Mouse (Mus musculus): ENCODE data around the gene Pitpnm1.
"Not testable (repeated sequence)": the region's sequence is repeated elsewhere in the genome, so short reads cannot be mapped to it uniquely, and the experiment has no call there.

The Pitpnm1 gene
- long read RNA-seq, experiment 1, full-length matches to known transcripts, result 5 of 11 reads
- long read RNA-seq, experiment 1, partial matches to known transcripts, result 3 of 11 reads
- long read RNA-seq, experiment 1, other reads (novel, unspliced or antisense), result 3 of 11 reads
- long read RNA-seq, experiment 2, full-length matches to known transcripts, result 5 of 13 reads
- long read RNA-seq, experiment 2, partial matches to known transcripts, result 8 of 13 reads
- long read RNA-seq, experiment 2, other reads (novel, unspliced or antisense), result 0 of 13 reads

DNA sequence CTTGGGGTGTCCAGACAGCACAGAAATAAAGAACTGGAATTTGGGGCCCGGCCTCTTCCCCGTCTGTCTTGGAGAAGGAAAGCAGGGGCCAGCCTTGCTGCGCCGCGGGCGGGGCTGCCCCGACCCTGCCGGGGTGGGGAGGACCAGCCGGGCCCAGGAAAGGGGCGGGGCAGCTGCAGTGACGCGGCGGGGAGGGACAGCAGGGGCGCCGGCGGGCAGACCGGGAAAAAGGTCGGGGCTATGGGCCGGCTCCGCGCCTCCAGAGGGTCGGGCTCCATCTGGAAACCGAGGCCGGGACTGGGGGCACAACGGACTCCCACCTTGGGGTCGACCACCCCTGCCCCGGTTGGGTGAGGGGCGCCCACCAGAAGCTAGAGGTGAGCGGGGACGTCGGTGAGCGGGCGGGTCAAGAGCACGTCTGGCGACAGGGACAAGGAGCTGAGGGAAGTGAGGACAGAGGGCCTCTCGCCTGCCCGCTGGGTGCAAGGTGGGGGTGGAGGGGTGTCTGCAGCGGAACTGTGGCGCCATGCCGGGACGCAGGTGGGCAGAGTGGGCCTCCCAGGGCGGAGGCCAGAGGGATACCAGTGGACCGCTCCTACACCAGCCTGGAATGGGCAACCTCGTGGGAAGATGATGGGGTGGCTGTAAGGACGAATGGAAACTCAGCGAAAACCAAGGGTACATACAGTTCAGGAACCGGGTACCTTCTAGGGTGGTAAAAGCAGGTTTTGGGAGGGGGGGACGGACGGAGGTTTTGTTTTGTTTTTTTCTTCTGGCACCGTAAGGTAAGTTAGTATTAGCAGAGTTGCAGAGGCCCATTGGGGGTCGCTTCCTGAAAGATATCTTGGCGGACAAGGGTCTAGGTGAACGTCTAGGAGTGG lies at the start of gene Pitpnm1:
Gene Pitpnm1 (plus strand): TSS at position 162 of the 881 bp plus-strand sequence.
- intact Hi-C loops (cut with DNase I), result loop anchor here (2.0 to 5.0 kb wide), 3 partner anchors 32 to 105 kb away; partner anchors contain the start of gene Cabp4

DNA sequence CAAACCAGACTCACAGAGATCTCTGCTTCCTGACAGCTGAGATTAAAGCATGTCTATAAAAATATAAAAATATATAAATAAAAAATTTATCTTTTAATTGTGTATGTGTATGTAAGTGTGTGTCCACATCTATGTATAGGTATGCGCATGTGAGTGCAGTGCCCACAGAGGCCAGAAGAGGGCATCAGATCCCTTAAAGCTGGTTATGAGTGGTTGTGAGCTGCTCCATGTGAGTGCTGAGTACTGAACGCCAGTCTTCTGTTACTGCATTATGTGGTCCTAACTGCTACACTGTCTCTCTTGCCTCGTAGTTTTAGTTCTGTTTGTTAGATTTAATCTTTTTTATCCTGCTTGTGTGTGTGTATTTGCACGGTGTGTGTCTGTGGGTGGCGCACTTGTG lies 48.8 kb upstream of the Pitpnm1 start:
- intact Hi-C loops (cut with DNase I), result loop anchor here (5.0 kb wide), 1 partner anchor 36 kb away; no protein-coding TSS in a partner anchor

DNA sequence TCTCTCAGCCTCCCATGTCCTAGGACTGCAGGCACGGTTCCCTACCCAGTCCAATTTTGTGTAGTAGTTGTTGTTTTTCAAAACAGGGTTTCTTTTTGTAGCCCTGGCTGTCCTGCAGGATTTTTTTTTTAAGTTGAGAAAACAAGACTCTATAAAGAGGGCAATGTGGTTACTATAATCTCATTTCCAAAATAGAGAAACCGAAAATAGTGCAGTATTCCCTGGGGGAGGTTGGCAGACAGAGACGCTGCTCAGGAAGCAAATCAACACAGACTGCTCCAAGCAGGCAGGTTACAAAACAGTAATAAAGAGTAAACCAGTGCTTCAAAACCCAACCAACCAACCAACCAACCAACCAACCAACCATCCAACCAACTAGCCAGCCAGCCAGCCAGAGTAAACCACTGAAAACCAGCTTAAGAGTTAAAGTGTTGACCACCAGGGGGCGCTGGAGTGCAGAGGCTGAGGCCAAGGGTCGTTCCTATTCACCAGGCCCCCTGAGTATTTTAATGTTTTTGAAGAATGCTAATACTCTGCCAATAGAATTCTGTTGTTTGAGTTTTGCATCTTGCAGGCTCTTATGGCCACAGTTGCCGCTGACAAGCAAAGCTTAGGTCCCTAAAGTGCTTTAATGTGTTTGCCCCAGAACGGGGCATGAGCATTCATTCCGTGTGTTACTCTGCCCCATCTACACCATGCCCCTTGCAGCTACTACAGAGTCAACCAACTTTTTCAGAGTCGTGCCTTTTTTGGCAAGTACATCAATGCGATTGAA lies 47.9 kb upstream of the Pitpnm1 start:
- intact Hi-C loops (cut with DNase I), result loop anchor here (5.0 kb wide), 1 partner anchor 35 kb away; no protein-coding TSS in a partner anchor

DNA sequence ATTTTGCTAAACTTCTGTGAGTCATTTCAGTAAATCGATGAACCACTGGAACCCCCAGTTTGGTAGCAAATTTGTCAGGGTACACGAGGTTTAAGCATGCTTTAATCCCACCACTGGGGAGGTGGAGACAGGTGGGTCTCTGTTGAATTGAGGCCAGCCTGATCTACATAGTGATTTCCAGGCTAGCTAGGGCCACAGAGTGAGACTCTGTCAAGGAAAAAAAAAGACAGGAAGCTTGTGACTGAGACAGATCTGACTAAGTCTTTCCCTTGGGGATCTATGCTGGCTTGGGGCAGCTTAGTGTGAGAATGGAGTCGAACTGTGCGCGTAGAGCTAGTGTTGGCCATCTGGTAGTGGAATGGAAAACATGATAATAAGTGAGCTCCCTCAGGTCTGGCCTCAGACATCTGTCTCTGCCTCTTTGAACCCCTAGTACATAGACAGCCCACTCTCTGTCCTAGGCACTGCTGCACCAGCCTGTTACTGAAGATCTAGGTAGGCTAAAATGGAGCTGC lies 47.2 kb upstream of the Pitpnm1 start:
- intact Hi-C loops (cut with DNase I), result loop anchor here (5.0 kb wide), 1 partner anchor 35 kb away; no protein-coding TSS in a partner anchor

DNA sequence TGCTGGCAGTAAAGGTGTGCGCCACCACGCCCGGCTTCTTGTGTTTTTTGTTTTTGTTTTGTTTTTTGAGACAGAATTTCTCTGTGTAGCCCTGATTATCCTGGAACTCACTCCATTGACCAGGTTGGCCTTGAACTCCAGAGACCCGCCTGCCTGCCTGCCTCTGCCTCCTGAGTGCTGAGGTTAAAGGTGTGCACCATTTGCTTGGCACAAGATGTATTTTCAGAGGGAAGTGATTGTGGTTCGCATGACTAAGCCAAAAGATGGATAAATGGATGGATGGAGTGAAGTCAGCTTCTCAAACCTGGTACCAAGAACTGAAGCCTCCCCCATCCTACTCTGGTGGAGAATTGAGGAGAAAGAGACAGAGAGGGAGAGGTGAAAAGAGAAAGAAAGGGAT lies 45.2 kb upstream of the Pitpnm1 start:
- intact Hi-C loops (cut with DNase I), result loop anchor here (5.0 kb wide), 1 partner anchor 33 kb away; no protein-coding TSS in a partner anchor

DNA sequence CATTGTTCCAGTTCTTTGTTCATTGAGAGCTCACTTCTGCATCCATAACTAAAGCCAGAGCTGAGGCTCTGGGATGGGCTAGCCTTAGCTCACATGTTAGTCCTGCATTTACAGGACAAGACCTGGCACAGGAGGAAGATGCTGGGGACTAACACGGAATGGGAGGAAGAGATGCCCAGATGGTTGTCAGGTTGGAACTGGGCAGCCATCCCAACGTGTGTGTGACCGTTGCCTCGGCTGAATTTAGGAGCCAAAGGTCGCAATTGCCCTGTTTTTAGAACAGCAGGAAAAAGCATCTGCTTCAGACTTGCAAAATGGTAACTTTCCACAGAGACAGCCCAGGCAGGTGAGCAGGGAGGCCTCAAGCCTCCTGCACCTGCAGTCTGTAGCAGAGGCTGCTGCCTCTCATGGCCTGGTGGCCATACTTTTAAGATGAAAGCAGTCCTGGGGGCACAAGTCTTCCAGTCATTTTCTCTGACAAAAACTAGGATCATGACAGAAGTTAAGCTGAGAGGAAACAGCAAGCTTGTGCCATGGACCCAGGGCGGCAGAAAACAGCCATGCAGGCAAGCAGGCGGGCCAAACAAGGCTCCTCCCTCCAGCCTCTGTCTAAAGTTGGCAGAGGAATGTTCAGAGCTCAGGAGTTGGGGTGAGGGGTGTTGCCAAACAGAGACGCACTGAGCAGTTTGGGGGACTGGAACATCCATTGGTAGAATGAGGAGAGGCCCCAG lies 44.4 kb upstream of the Pitpnm1 start:
- intact Hi-C loops (cut with DNase I), result no loop called here

DNA sequence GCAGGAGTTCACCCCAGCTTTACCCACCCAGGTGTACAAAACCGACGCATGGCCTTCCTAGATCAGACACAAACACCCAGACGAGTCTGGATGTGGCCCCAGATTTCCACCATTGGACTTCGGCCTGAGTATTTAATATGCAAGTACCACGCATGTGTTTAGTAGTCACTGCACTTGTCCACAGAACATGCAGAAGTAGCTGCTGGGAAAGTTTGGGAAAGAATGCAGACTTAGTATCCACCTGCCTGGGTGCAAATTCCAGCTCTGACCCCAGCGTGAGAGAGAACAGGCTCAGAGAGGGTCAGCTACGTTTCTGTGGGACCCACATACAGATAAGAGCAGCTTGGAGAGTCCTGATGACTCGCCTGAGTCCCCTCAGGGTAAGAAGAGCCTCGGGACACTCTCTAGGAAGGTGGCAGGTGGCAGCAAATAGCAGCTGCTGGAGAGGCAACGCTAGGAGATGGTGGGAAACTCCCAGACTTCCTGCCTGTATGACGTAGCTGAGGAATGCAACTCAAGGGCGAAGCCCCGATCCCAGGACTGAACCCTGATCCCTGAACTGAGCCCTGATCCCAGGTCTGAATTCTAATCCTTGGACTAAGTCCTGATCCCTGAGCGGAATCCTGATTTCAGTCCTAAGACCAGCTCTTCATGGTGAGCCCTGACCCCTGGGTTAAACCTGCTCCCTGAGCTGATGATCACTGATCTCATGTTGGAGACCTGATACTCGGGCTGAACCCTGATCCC lies 43.7 kb upstream of the Pitpnm1 start:
- intact Hi-C loops (cut with DNase I), result no loop called here

DNA sequence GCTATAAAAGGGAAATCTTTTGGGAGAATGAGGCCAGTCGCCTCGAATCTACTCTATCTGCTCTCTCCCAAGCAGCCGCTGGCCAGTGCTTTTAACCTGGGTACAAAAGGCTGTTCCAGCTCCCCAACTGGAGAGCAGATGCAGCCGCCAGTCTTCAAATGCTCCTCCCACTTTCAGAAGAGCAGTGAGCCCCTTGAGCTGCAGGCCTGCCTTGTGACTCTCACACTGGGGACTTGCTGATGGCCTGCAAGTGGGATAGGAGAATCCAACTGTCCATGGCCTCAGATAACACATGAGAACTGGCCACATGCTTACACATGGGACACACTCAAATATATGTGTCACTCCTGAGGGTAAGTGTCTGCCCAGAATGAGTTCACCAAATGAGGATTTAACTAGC lies 43.1 kb upstream of the Pitpnm1 start:
- intact Hi-C loops (cut with DNase I), result no loop called here

DNA sequence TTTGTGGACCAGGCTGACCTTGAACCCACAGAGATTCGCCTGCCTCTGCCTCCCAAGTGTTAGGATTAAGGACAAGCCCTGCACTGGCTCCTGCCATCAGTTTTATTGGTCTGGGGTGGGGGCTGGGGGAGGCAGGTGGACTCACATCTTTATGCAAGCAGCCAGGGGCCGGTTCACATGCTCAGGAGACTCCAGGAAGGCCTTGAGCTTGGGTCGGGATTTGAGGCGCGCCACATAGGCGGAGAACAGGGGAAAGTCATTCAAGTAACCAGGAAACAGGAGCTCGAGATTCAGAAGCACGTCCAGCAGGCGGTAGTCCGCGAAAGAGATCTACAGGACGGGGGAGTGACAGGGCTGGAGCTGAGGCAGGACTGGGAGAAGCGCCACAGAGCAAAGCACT lies 42.4 kb upstream of the Pitpnm1 start:
- intact Hi-C loops (cut with DNase I), result no loop called here

DNA sequence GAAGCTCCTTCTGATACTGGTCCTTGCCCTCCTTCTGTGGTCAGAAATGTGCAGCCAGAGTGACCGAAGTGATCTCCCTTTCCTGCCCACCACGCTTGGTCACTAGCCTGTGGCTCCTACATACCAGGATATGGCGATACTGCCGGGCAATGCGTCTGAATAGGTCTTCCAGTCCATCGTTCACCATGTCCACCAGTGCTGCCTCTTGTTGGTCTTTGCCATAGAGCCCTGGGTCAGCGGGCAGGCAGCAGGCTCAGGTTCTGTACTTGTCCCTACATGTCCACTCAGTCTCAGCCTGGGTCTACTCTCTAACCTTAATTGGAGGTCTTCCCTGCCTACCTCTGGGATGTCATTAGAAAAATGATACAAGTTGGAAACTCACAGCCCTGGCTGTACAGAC lies 41.8 kb upstream of the Pitpnm1 start:
- intact Hi-C loops (cut with DNase I), result no loop called here

DNA sequence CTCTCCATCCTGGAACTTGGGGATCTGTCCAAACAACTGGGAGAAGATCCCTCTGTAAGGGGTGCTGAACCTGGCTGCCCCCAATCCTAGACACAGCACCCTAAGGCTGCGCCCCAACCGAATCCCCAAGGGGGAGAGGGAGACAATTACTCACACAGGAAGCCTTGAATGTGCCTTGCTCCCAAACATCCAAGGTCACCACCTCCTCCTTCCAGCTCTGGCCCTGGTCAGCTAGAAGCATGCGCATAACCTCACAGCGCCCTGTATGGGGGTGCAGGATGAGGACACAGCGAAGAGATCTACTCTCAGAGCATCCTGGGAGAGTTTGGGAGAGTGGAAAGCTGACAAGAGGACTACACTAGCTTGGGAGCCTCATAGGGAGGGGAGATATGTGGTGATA lies 41.2 kb upstream of the Pitpnm1 start:
- intact Hi-C loops (cut with DNase I), result no loop called here

DNA sequence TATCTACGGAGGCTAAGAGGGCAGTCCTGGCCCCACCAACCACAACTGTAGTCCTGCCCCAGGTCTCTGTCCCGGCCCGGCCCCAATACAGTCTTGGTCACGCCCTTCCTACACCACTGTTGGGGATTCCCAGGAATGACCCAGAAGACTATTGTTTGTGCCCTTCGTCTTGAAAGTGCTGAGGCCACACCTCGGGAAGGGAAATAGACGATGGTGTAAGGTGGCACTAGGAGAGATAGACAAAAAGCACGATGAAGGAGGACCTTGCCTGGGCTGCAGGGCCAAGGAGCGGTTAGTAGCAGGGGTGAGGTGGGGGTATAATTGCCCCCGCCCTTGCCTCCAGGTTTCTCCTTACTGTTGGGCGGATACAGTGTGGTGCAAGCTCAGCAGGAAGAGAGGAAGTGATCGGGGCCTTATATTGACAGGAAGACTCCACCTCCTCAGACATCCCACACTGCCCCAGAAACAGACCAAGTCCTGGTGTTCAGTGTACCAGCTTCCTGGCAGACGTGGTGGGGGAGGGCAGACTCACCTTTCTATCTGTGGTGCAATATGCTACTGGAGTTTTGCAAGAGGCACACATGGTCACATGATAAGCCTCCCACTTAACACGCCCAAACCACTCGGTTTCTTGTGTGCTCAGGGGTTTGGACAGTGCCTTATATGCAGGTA lies 40.6 kb upstream of the Pitpnm1 start, which contains the start of gene Gstp3:
Gene Gstp3 (minus strand): TSS at position 501 of the 672 bp plus-strand sequence.
- intact Hi-C loops (cut with DNase I), result no loop called here

DNA sequence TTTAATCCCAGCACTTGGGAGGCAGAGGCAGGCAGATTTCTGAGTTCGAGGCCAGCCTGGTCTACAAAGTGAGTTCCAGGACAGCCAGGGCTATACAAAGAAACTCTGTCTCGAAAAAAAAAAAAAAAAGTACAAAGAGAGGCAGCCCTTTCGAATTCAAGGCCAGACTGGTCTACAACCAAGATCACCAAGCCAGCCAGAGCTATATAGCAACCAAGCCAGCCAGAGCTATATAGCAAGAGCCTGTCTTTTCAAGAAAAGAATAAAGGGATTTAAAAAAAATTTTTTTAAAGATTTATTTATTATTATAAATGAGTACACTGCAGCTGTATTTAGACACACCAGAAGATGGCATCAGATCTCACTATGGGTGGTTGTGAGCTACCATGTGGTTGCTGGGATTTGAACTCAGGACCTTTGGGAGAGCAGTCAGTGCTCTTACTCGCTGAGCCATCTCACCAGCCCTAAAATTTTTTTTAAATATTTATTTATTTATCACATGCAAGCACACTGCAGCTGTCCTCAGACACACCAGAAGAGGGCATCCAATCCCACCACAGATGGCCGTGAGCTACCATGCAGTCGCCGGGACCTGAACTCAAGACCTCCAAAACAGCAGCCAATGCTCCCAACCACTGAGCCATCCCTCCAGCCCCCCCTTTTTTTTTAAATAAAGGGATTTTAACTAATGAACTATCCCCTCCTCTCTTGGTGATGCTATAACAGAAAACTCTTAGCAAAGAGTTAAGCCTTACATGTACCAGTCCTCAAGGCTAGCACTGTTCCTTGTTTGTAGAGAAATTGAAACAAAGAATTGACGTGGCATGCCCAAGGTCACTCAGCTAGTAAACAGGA lies 39.5 kb upstream of the Pitpnm1 start:
- intact Hi-C loops (cut with DNase I), result not testable (repeated sequence)

DNA sequence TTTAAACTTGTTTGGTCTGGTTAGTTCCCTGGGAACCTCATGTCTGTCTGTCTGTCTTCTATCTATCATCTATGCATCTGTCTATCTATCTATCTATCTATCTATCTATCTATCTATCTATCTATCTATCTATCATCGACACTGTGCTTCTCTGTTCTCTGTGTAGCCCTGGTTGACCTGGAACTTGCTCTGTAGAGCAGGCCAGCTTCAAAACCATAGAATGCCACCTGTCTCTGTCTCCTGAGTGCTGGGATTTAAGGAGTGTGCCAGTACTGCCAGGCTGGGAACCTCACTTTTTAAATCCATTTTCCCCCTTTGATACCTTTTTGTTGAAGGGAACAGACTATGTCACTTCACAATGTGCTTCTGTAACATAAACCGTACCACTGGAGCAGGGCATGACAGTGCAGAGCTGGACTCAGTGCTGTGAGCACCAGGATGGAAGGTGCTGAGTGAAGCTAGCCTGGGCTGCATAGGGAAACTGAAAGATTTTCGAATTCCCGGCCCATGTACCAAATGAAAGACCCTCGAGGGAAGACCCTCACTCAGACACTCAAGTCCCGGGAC lies 38.8 kb upstream of the Pitpnm1 start:
- intact Hi-C loops (cut with DNase I), result no loop called here

DNA sequence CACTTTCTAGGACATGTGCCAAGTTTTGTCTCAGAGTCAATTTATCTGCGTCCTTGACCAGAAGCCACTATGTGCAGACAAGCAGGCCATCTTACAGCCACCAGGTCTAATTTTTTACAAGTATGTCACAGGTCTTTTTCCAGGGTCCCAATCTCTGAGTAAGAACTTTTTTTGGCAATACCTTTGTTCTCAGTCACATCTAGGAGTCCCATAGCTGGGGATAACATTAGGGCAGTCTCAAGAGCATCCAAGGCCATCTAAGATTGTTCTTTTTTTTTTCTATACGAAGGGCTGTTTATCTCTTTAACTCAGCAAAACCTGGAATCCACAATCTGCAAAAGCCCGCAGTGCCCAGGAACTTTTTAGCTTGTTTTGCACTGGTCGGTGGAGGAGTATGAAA lies 36.4 kb upstream of the Pitpnm1 start:
- intact Hi-C loops (cut with DNase I), result not testable (repeated sequence)

DNA sequence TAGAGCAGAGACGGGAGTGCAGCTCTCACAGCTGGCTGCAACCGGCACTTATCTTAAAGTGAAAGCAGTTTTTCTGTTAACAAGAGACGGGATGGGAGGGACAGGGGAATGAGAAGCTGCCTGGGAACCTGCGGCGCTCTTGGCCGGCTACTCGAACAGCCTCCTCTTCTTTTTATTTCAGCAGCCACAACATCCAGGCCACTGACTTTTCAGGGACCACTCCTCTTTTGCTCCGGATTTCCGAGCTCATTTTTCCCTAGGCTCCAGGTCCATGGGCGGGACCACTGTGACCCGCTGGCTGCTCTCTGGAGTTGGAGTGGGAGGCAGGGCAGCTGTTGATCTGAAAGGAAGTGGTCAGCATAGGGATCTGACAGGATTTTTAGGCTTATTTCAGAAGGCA lies 35.3 kb upstream of the Pitpnm1 start:
- intact Hi-C loops (cut with DNase I), result not testable (repeated sequence)

DNA sequence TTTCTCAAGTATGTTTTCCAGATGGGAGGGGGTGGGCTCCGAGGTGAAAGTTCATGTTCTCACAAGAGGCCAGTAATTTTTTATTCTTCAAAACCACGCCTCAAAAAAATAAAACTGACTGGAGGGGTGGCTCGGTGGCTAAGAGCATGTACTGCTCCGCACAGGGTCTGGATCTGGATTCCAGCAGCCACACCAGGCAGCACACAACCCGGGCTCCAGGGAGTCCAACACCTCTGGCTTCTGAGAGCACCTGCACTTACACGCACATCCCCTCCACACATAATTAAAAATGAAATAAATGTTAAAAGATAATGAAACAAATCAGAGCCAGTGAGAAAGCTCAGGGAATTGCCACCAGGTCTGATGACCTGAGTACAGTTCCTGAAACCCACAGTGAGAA lies 33.5 kb upstream of the Pitpnm1 start:
- intact Hi-C loops (cut with DNase I), result no loop called here

DNA sequence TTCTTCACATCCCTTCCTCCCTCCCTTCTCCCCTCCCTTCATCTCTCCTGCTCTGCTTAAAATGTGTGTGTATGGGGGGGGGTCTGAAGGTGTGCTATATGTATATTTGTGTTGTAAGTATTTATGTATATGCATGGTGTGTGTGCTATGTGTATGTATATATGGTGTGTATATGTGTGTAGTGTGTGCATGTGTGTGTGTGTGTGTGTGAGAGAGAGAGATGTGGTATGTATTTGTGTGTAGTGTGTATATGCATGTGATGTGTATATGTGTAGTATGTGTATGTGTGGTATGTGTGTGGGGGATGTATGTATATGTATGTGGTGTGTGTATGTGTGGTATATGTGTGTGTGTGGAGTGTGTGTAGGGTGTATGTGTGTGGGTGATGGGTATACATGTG lies 32.9 kb upstream of the Pitpnm1 start:
- intact Hi-C loops (cut with DNase I), result no loop called here

Data from adrenal gland (tissue).